Mouse (Mus musculus) c-Kit-positive CD71-negative TER-119-negative erythroid progenitor cells, embryonic 14.5 days (primary cell): Measurements from ENCODE around the gene Mcm3ap.
A peak's percentile ranks its signal among the peaks of the same experiment; 100 is the strongest.

Source experiments
- DNase-seq: peaks from one replicate; pipeline ENCODE4 v3.0.0-alpha.2; 2013; ENCODE audit warnings: low read depth

Mcm3ap gene

DNA sequence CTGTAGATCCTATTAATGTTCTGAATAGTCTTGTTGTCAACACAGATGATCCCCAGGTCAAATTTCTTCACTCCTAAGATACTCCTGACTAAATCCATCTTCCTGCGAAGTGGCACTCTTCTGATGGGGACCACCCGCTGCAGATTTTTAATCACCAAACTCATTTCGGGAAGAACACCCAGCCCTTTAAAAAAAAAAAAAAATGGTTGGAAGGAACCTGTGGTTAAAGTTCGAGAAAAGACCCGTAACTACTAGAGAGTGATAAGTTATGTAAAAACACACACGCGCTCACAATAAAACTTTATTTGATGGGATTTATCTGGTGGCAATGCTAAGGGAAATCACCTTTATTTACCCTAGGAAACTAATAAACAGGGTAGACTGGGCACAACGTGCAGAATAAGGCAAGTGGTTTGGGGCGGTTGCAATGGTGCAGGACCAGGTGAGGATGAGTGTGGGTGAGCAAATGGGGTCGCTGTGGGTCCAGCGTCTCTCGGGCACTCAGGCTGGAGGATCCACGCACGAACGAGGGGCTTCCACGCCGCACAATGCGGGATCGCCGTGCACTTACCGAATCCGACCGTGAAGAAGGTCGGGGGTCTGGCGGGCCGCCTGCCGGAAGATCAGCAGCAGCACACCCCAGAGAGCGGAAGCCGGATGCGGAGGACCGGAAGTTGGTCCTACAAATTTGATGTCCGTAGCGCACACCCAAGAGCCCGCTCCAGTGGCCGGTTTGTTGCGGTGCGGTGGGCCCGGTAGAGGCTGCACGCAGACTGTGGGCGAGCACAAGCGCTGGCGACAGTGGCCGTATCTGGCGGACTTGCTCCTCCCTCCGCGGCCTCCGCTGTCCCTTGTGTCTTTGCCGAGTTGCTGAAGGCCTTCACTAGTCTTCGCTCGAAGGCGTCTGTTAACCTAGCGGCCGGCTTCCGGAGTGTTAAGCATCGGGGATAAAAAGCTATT lies at the start of gene Mcm3ap, which contains the start of gene Ybey:
Gene Mcm3ap (plus strand): TSS at position 725 of the 960 bp plus-strand sequence.
Gene Ybey (minus strand): TSS at position 912 of the 960 bp plus-strand sequence.
- peak; percentile 85 for DNase-seq

DNA sequence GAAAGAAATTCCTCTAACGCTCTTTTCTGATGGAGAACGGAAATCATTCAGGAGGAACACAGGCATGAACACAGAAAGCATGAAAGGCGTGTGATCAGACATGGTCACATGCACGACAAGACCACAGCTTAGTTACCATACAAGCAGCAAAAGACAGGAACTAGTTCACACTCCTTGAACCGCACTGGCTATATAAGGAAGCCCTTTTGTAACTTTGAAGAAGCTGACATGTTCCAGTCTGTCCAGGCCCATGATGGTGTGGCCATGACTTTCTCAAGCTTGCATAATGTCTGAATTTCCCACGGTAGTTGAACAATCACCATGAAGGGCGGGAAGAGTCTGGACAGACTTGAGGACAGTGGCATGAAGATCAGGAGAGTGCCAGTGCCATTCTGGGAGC lies 43.1 kb upstream of the Mcm3ap start:
- no peak for DNase-seq

DNA sequence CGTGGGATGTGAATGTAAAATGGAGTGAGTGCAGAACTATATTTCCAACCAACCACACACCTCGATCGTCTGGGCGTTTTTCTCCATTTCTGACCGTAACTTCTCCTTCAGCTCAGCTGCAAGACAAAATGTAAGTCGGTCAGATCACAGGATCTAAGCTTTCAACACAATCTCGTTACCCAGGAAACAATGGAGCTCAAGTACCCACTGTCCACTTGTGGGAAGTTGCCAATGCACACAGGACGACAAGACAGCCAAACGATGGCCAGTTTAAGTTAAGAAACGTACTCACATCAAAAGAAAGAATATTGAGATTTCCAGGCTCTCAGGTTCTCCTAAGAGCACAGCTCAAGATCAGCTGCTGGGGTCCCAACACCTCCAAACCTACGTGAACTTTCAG lies 34.8 kb upstream of the Mcm3ap start:
- DNase-seq = no peak

DNA sequence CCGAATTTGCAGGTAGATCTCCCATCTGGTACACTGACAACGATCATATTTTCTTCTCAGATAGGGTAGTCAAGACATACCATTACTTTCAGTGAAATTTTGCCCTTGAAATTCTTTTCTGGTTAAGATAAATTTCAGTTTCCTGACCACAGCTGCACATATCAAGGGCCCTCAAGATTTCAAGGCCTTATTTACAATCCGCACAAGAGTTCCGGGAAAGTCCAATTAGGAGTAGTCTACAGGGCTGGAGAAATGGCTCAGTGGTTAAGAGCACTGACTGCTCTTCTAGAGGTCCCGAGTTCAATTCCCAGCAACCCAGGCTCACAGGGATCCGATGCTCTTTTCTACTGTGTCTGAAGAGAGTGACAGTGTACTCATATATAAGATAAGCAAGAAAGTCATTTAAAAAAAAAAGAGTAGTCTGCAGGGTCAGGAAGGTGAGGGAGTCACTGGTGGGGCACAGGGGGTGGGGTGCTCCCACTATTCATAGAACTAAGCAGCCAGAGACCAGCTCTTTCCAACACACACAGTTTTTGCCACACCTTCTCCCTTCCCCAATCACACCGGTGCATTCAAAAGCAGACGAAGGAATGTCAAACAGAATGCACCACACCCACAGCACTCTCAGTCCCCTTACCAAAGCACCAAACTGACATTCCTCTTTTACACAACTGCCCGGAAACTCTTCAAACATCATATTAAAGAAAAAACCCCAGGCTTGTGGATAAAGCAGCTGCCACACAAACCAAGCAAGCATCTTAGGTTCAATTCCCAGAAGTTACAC lies 29.4 kb upstream of the Mcm3ap start:
- no peak for DNase-seq

DNA sequence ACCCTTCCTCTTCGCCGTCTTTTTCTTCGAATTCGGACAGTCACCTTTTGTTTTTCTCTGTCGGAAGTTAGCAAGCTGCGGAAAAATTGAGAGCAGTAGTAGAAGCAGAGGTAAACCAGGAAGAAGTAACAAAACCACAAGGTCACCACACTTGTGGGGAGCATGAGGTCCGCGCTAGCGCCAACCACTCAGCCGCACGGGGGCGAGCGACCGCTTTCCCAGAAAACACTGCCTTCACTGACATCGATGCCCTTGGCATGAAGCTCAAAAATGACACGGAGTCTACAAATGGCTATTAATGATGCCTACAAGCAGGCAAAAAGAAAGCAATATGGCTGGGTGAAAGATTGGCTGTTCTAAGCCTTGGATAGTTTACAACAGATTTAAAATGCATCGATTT lies 28.4 kb upstream of the Mcm3ap start, which contains the start of gene AC141477.1:
Gene AC141477.1 (minus strand): TSS at position 164 of the 400 bp plus-strand sequence.
- DNase-seq = no peak

DNA sequence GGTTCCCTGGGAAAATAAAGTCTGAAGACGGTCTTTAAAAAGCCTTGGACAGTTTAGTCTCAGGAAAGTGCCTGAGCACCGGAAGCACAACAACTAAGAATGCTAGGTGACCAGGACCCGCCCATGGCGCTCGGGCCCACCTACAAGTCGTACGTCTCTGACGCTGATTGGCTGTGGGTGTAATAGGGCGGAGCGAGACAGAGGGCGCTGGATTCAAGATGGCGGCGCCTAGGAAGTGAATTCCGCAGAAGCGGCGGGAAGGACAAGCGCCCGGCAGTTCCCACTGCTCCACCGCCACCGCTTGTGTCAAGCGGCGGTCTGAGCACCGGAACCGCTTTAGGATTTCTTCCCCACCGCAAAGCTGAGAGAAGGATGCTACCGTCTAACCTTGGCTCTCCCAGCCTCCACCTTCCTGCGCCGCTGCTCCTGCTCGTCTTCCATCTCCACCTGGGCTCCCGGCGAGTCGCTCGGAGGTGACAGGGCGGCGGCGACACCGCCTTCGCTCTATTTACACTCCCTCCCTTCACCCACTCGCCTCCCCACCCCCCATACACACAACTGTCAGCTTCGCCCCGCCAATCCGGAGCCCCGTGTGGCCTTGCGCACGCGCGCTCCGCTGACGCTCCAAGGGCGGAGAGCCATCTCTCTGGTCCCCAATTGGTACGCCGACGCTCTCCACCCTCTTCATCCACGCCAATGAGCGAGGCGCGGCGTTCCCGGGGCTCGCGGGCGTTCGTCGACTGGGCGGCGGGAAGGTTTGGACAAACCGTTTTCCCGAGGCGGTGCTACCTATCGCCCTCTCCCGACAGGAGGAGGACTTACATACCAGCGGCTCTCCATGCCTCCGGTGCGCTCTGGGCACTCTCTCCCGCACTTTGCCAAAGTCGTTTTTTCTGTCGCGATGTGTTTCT lies 26.3 kb upstream of the Mcm3ap start, which contains the start of gene Pcnt:
Gene Pcnt (minus strand): TSS at position 609 of the 911 bp plus-strand sequence.
- DNase-seq = peak; percentile 97

DNA sequence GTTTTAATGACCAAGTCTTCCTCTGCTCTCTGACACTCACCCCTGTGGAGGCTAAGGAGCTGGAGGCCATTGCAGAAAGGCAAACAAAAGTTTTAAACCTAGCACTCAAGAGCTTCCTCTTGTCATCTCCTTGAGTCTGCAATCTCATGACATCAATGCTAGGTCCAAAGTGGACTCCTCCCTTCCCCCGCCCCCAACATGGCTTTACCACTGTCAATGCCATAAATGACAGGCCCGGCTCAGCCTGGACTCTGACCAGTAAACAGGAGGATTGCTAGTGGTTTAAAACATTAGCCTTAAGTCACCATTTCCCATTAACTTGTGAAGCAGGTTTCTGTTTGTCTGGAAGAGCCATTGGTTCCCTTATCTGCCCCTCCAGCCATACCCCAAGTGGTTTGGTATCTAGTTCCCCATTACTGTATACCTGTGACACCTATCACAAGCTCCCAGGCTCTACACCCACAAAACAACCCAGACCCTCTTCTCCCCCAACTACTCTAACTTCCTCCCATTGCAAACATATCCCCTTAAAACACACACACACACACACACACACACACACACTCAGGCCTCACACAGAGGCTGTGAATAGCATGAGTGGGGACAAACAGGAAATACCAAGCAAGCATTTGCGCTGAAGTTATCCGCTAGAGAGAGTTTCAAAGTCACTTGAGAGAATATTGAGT lies 22.6 kb upstream of the Mcm3ap start:
- DNase-seq = no peak

DNA sequence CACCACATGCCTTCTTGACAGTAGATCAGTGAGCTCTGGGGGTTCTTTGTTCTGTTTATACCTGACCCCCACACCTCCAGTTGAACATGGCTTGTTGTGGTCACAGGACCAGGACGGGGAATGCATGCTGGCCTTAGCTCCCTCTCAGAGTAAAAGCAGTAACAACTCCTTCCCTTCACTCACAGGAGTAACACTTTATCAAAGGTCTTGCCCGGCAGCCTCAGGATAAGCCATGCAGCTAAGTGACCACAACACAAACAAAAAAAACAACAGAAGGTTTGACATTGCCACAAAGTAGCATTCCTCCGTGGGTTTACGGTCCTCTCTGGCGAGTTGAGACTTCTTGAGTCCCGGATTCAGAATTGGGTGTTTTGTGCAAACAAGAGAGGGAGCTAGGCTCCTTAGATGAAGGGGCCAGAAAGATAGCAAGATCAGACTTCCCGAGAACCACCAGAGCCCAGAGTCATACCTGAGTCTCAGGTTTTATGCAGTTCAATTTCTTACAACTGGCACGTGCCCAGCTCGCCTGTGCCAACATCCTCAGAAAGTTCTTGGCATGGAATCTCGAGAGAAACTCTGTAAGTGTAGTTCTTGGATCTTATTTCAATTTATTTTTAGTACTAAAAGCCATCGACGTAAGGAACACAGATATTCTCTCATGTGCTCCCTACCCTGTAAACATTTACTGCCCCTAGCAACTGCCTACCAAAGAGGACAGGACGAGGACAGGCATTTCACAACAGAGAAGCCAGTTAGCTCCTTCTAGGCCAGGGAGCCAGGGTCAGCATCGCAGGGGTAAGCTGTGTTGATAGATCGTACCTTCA lies 21.1 kb upstream of the Mcm3ap start:
- DNase-seq = no peak

DNA sequence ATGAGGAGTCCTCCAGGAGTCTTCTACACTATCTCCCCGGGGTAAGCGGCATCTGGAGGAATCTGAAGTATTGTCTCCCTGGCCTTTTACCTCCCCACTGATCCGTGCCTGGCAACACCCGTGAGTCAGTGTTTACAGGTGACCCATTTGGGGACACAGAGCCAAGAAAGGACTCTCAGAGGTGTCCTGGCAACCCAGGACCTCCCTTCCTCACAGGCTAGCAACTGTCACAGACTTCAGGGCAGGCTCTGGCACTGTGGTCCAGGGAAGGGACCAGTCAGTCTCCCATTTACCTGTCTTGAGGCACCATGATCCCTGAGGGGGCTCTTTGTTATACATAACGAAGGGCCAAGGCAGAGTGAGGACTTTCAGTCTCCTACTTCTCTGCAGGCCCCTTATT lies 19.9 kb upstream of the Mcm3ap start, which contains the start of gene 2610028H24Rik:
Gene 2610028H24Rik (plus strand): TSS at position 231 of the 400 bp plus-strand sequence.
- DNase-seq = no peak

DNA sequence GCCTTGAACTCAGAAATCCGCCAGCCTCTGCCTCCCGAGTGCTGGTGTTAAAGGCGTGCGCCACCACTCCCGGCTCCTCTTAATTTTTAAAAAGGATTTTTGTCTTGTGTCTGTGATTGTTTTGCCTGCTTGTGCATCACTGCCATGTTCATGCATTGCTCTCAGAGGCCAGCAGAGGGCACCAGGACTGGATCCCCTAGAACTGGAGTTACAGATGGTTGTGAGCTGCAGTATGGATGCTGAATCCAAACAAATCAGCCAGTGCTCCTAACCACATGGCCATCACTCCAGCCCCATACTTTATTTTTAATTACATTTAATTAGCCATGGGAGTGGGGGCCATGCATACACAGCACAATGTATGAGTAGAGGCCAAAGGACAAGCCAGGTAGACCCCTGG lies 13.4 kb upstream of the Mcm3ap start:
- DNase-seq = no peak

DNA sequence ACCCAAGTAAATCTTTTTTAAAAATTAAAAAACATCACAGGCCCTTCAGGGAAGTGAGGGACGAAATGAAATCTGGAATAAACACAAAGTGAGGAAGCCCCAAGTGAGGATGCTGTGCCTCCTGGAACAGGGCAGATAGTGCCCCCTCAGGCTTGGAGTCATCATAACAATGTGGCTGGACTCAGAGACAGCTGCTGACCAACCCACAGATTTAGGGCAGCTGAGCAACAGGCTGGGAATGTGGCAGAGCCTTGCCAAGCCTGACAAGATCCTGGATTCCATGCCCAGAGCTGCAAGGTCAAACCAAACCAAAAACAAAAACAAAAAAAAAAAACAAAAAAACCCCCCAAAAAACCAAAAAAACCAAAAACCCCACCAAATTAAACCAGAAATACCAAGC lies 7.5 kb upstream of the Mcm3ap start:
- no peak for DNase-seq

DNA sequence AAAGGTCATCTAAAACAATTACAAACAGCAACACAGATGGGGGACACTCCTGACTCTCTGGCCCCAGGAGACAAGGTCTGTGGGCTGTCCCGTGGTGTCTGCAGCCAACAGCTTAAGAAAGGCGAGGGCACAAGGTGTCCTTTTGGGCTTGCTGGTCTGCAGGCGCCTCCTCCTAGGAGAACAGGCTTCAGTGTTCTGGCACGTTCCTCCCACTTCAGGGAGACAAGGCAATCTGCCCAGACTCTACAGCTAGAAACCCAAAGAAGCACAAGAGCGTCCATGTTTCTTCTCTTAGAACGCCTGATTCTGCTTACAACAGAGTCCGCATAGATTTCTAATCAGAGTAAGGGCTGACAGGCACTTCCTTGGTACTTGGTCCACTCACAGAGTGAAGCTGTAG lies 6.4 kb upstream of the Mcm3ap start:
- no peak for DNase-seq

DNA sequence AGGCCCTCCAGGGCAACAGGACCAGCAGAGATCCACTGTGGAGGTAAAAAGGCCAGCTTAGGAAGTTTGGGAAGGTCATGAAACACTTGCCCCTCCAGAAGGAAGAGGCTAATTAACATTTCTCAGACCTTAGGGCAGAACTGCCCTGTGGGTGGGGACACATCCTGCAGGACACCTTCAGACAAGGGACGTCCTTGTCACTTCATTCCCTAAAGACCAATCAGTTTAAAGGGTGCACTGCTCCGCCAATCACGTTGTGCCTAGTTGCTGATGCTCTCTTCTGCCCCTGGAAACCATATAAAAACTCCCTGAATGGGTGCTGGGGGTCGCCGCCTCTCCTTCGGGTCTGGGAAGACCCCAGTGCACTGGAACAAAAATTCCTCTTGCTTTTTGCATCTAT lies 6.0 kb upstream of the Mcm3ap start:
- no peak for DNase-seq

DNA sequence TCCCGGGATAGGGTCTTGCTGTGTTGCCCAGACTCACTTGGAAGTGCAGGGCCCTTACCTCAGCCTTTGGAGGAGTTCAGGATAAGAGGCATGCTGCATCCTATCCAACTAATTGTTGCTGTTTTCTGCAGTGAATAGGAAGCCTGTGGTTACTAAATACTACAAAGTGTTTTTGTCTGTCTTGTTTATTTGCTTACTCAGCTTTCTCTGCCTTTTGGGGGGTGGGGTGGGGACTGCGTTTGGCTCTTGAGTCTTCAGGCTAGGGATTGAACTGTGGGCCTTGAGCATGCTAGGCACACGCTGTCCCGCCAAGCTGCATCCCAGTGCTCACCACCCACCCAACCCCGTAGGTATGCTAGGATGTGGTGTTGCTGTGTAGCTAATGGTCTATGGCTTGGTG lies 5.0 kb downstream of the Mcm3ap start:
- no peak for DNase-seq

DNA sequence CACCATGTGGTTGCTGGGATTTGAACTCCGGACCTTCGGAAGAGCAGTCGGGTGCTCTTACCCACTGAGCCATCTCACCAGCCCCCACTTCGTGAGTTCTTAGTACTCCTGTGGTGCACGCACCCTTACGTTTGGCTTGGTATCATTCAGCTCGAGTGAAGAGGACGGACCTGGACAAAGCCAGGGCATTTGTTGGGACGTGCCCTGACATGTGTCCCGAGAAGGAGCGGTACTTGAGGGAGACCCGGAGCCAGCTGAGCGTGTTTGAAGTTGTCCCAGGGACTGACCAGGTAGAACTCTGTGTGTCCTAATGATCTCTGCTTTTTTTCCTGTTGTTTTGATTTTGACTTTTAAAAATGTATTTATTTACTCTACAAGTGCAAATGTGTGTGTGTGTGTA lies 12.1 kb downstream of the Mcm3ap start:
- no peak for DNase-seq

DNA sequence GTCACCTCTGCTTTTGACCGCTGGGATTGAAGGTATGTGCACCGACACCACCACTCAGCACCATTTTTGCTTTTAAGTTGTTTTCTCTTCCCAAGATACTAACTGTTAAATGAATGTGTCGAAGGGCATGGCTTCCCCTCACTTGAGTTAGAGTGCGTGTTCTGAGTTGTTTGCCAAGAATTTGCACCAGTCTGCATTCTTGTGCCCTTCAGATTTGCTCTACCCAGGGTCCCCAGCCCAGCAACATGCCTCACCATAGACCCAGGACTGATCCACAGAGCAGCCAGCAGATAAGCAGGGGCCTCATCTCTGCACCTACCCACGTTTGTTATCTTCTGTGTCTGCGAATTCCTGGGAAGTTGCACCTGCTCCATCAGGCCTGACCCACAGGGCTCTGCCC lies 12.8 kb downstream of the Mcm3ap start:
- DNase-seq = no peak

DNA sequence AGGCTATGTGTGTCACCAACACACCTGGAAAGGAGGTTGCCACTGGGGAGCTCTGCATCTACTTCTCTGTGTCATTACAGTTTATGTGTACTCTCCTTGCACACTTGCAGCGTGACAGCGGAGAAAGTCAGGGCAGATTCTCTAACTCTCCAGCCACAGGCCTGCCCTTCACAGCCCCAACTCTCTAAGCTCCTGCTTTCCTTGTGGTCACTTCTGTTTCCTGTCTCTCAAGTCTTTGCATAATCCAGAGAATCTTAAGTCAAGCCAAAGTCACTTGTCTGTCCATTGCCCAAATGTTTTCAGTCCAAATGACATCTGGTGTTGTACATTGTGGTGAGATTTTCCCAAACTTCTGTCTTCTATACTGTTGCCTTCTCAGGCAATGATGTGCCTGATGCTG lies 17.6 kb downstream of the Mcm3ap start:
- DNase-seq = no peak

DNA sequence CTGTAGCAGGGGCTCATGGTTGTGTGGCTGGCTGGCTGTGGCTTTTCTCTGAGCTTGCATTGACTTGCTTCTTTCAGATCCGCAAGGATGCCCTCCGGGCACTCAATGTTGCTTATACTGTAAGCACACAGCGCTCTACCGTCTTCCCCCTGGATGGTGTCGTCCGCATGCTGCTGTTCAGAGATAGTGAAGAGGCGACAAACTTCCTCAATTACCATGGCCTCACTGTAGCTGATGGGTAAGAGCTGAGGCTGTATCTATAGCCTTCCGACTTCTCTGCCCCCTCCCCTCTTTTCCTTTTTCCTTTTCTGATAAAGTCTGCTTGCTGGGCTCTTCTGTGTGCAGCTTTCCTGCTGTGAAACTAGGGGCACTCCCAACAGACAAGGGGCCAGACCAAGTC lies 19.5 kb downstream of the Mcm3ap start:
- DNase-seq = no peak

DNA sequence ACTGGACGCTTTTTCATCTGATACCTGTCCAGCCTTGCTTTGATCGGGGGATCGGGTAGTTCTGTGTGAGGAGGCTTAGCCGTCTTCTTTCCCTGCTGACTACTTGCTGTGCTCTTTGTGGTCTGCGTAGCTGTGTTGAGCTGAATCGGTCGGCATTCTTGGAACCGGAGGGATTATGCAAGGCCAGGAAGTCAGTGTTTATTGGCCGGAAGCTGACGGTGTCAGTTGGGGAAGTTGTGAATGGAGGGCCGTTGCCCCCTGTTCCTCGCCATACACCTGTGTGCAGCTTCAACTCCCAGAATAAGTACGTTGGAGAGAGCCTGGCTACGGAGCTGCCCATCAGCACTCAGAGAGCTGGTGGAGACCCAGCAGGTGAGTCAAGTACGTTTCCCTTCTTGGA lies 20.5 kb downstream of the Mcm3ap start:
- DNase-seq = no peak

DNA sequence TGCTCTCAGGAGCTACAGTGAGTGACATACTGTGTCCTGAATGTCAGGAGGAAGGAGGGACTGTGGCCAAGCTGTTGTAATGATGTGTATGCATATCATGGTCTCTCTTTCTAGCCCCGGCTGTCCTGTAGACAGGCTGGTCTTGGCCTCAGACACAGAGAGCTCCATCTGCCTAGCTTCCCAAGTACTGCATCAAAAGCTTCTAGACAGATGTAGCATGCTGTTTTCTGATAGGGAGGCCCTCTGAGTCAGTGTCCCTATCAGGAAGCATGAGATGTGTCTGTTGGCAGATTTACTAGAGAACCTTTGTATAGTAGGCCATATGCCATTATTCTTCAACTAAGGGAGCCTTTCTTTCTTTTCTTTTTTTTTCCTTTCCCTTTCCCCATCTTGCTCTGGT lies 24.8 kb downstream of the Mcm3ap start:
- no peak for DNase-seq
